Mouse (Mus musculus): ENCODE measurements around the gene Klhl13.

Gene Klhl13

GRCm38 (mm10) chrX:23364514-23365381, at the start of gene Klhl13:
Gene Klhl13, minus strand, starts transcription at chrX:23365082.
- no peak for DNase-seq (ENCODE audit: low read depth)

GRCm38 (mm10) chrX:23409296-23410149, 44.6 kb upstream of the Klhl13 start:
- no peak for DNase-seq (ENCODE audit: low read depth)

- no peak for DNase-seq (ENCODE audit: low read depth)
Measured at GRCm38 (mm10) chrX:23388716-23389115, 23.8 kb upstream of the Klhl13 start.

GRCm38 (mm10) chrX:23363441-23363840, 1.4 kb downstream of the Klhl13 start:
- no peak for DNase-seq (ENCODE audit: low read depth)

GRCm38 (mm10) chrX:23360446-23360845, 4.4 kb downstream of the Klhl13 start:
- no peak for DNase-seq (ENCODE audit: low read depth)

- DNase-seq (ENCODE audit: low read depth): no peak
Measured at GRCm38 (mm10) chrX:23350083-23350482, 14.8 kb downstream of the Klhl13 start.

- peak; percentile 4 for DNase-seq (ENCODE audit: low read depth)
Measured at GRCm38 (mm10) chrX:23328116-23328515, 36.8 kb downstream of the Klhl13 start.

- no peak for DNase-seq (ENCODE audit: low read depth)
Measured at GRCm38 (mm10) chrX:23318857-23319256, 46.0 kb downstream of the Klhl13 start.

- peak; percentile 1 for DNase-seq (ENCODE audit: low read depth)
Measured at GRCm38 (mm10) chrX:23295952-23296598, 68.8 kb downstream of the Klhl13 start.

- no peak for DNase-seq (ENCODE audit: low read depth)
Measured at GRCm38 (mm10) chrX:23285442-23285817, 79.5 kb downstream of the Klhl13 start.

GRCm38 (mm10) chrX:23284530-23285441, 80.1 kb downstream of the Klhl13 start:
- DNase-seq (ENCODE audit: low read depth): no peak

- DNase-seq (ENCODE audit: low read depth): no peak
Measured at GRCm38 (mm10) chrX:23267601-23268000, 97.3 kb downstream of the Klhl13 start.

GRCm38 (mm10) chrX:23248752-23249151, 116.1 kb downstream of the Klhl13 start:
- DNase-seq (ENCODE audit: low read depth): no peak

All from NIH3T3 (cell line).